Mouse (Mus musculus) bone marrow macrophage, adult 2 months (primary cell): Measurements from ENCODE around the gene Trmt44. TPM values are rescaled to one million over a fixed set of nuclear protein-coding genes. Genes with fewer than 3 reads are reported as not detected.

Source experiments
- H3K27ac ChIP-seq: 2 replicates; pipeline ENCODE4 v1.5.1; 2012; ENCODE audit warnings: low read depth, low read length; ENCODE audit not compliant: insufficient read depth
- H3K4me1 ChIP-seq: 2 replicates; pipeline ENCODE4 v1.6.1; 2012; ENCODE audit warnings: low read length; ENCODE audit not compliant: control insufficient read depth, insufficient read depth
- H3K4me3 ChIP-seq: 2 replicates; pipeline ENCODE4 v1.5.1; 2012; ENCODE audit warnings: mild to moderate bottlenecking, low read length, moderate library complexity; ENCODE audit not compliant: insufficient read depth
- CTCF ChIP-seq: IDR thresholded peaks from 2 replicates; pipeline ENCODE4 v1.5.1; 2012; ENCODE audit warnings: low read depth, mild to moderate bottlenecking, low read length, moderate library complexity
- POLR2A ChIP-seq: IDR thresholded peaks from 2 replicates; pipeline ENCODE4 v1.6.1; 2012; ENCODE audit warnings: mild to moderate bottlenecking, low read depth, low read length, borderline replicate concordance
- polyA plus RNA-seq: library from polyadenylated mRNA; stranded (reverse); fragments of >200 nt; gene quantifications from 2 replicates; pipeline ENCODE4 v1.2.4, GENCODE M21; 2012; ENCODE audit not compliant: missing spikeins, insufficient read depth, insufficient read length

Gene Trmt44
- polyA plus RNA-seq, 1 experiment: 6.8 TPM

GRCm38 (mm10) chr5:35525469-35526123, 49.3 kb downstream of the Trmt44 start, which contains the start of gene Cpz:
Gene Cpz, minus strand, starts transcription at chr5:35525698.
- H3K4me1 ChIP-seq: no peaks in the 10 kb centered on the region
- H3K4me3 ChIP-seq: no peak within 1 kb of the TSS
- TF ChIP-seq CTCF: no peak
- no peak for TF ChIP-seq POLR2A
- no peak within 1 kb of the TSS for H3K27ac ChIP-seq

- Histone ChIP-seq H3K4me3 (no peak overlapping the region), H3K27ac (no peak overlapping the region), H3K4me1 (no peaks in the 10 kb centered on the region)
- TF ChIP-seq CTCF (no peak), POLR2A (no peak)
Observed at GRCm38 (mm10) chr5:35524381-35524780, 50.5 kb downstream of the Trmt44 start.

- Histone ChIP-seq H3K4me1 (no peaks in the 10 kb centered on the region), H3K4me3 (no peak overlapping the region), H3K27ac (no peak overlapping the region)
- TF ChIP-seq POLR2A (no peak), CTCF (peak; percentile 50; the same call in 1 of the 2 replicates)
Observed at GRCm38 (mm10) chr5:35523735-35524134, 51.1 kb downstream of the Trmt44 start.

- Histone ChIP-seq H3K4me1 (no peaks in the 10 kb centered on the region), H3K27ac (no peak overlapping the region), H3K4me3 (no peak overlapping the region)
- TF ChIP-seq POLR2A (no peak), CTCF (no peak)
Observed at GRCm38 (mm10) chr5:35516781-35517180, 58.1 kb downstream of the Trmt44 start.

- Histone ChIP-seq H3K27ac (no peak overlapping the region), H3K4me1 (no peaks in the 10 kb centered on the region), H3K4me3 (no peak overlapping the region)
- peak; percentile 84 for TF ChIP-seq CTCF
- TF ChIP-seq POLR2A: no peak
Observed at GRCm38 (mm10) chr5:35510589-35510988, 64.3 kb downstream of the Trmt44 start.

Other genes starting within 250 kb of the Trmt44 start
- gene Hmx1, start 186.0 kb downstream of the Trmt44 start, polyA plus RNA-seq: not detected in 2 replicates
- gene Cpz, start 49.4 kb downstream of the Trmt44 start, polyA plus RNA-seq: not detected in 2 replicates
- 86.6 and 110 TPM in 2 replicates for gene Acox3, start 8.0 kb upstream of the Trmt44 start, polyA plus RNA-seq
- gene Htra3, start 104.7 kb upstream of the Trmt44 start, polyA plus RNA-seq: 0.98 and 1.1 TPM in 2 replicates
- 18.2 and 23.0 TPM in 2 replicates for gene Sh3tc1, start 164.9 kb upstream of the Trmt44 start, polyA plus RNA-seq
- 3.4 and 5.6 TPM in 2 replicates for gene Ablim2, start 182.8 kb upstream of the Trmt44 start, polyA plus RNA-seq